Mouse (Mus musculus) cerebellum, adult 2 months (tissue): ENCODE results near the gene Ebi3. TPM values are rescaled to one million over a fixed set of nuclear protein-coding genes. Genes with fewer than 3 reads are reported as not detected.
"Not testable (repeated sequence)": the region's sequence is repeated elsewhere in the genome, so short reads cannot be mapped to it uniquely, and the experiment has no call there.

ENCODE experiments used
- DNase-seq, 2 experiments: peaks; one replicate each; pipeline ENCODE4 v3.0.0; 2021
- H3K27ac ChIP-seq: fragments of 200-500 bp; 2 replicates; pipeline ENCODE4 v1.5.1; 2012; ENCODE audit warnings: low read length, control low read depth, inconsistent platforms; ENCODE audit not compliant: insufficient read depth
- H3K27me3 ChIP-seq: fragments of 200-500 bp; 2 replicates; pipeline ENCODE4 v1.6.1; 2012; ENCODE audit warnings: inconsistent platforms, mild to moderate bottlenecking, low read length, moderate library complexity; ENCODE audit not compliant: control insufficient read depth, insufficient read depth
- H3K4me1 ChIP-seq: fragments of 200-500 bp; 2 replicates; pipeline ENCODE4 v1.6.1; 2011; ENCODE audit warnings: low read length; ENCODE audit not compliant: control insufficient read depth, insufficient read depth
- H3K4me3 ChIP-seq: fragments of 200-500 bp; replicated peaks from 2 replicates; pipeline ENCODE3; 2011; ENCODE audit warnings: mild to moderate bottlenecking, low read depth, low read length, control low read depth; ENCODE audit not compliant: insufficient read depth
- CTCF ChIP-seq: fragments of 200-500 bp; IDR thresholded peaks from 2 replicates; pipeline ENCODE4 v1.5.1; 2011; ENCODE audit warnings: low read depth, mild to moderate bottlenecking, control low read depth, low read length, moderate library complexity, borderline replicate concordance; ENCODE audit not compliant: insufficient read depth
- POLR2A ChIP-seq: fragments of 200-500 bp; IDR thresholded peaks from 2 replicates; pipeline ENCODE4 v1.6.1; 2011; ENCODE audit warnings: low read length, control low read depth, borderline replicate concordance; ENCODE audit not compliant: insufficient read depth
- WGBS: fragments of 180-500 bp; shearing (Covaris S2); methylation state at CpG from one replicate; pipeline ENCODE4 v1.1.7; 2018; 5-methylcytosine and 5-hydroxymethylcytosine counted together
- polyA plus RNA-seq: library from polyadenylated mRNA; depleted of rRNA; stranded (reverse); fragments of >200 nt; gene quantifications from 2 replicates; pipeline ENCODE4 v1.2.3, GENCODE M21; 2012

Ebi3 gene
- polyA plus RNA-seq, 1 experiment = 1.00 TPM

DNA sequence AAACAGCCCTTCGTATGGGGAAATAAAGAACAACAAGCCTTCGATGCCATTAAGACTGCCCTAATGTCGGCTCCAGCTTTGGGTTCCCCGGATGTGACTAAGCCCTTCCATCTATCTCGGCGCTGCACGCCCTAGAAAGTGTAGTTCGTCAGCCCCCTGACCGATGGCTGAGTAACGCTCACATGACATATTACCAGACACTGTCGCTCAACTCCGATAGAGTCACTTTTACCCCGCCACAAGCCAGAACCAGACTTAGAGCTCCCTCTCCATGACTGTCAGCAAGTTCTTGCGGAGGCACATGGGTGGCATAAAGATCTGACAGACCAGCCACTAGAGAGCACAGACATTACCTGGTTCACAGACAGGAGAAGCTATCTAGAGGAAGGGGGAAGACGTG, 19.2 kb upstream of the Ebi3 start:
- no peak for TF ChIP-seq POLR2A
- TF ChIP-seq CTCF = no peak
- 96% methylated on average over 15 of the region's 15 CpGs for WGBS
- no peaks in the 10 kb centered on the region for H3K27me3 ChIP-seq
- DNase-seq = no peak
- H3K4me1 ChIP-seq = no peaks in the 10 kb centered on the region
- H3K4me3 ChIP-seq = no peak overlapping the region
- no peak overlapping the region for H3K27ac ChIP-seq

DNA sequence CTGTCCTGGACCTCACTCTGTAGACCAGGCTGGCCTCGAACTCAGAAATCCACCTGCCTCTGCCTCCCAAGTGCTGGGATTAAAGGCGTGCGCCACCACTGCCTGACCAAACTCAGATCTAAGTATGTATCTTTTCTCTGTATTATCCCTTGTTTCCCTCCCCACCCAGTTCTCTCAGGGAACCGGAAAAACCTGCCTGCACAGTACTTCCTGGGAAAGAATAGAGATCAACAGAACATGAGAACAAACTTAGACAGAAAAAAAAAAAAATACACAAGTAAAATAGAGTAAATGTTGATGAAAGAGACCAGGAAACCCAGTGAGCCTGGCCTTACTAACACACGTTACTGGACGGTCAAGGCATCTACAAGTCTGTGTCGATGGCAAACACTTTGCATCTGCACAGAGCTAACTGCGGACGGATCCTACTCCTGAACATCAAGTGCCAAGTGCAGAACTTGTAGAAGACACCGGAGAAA, 8.0 kb upstream of the Ebi3 start:
- Histone ChIP-seq H3K4me3 (peak overlapping the region; percentile 51), H3K27ac (peak overlapping the region; percentile 95)
- H3K4me1 ChIP-seq, DNase-seq, H3K27me3 ChIP-seq: not testable (repeated sequence)
- WGBS = 26% methylated on average over 10 of the region's 10 CpGs

DNA sequence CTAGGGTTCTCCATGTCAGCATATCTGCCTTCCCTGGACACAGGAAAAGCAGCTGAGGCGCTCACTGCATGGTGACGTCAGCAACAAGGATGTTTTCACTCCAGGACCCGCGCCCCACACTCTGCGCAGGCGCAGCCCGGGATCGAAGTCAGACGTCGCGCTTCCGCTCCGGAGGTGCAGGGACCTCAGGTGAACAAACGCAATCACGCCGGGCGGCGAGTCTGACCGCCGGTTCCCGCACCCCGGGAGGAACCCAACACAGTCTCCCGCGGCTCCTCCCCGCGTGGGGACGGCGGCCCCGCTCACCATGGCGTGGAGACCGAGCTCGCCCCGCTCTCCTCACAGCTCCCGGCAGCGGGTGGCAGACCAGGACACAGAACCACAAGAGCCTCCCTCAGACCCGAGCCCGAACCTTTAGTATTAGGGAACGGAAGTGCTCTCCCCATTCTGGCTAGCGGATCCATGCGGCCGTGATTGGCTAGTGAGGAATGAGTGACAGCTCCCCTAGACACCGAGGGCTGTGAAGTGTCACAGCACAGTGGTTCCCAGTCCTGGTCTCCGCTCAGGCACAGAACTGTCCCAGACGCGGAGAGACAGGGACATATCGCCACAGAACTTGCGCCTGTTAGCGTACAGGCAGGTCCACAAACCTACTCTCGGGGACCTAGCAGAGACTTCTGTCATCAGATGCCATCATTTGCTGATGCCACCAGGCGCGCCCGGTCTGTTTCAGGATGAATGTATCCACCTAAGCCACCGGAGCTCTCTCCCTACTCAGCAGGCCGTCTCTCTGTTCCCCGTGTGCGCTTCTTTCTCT, 7.4 kb upstream of the Ebi3 start:
- H3K4me1 ChIP-seq, H3K27me3 ChIP-seq: not testable (repeated sequence)
- peak; percentile 96 to 98 for DNase-seq
- under 1% methylated on average over 56 of the region's 56 CpGs for WGBS
- Histone ChIP-seq H3K27ac (peak overlapping the region; percentile 95), H3K4me3 (peak overlapping the region; percentile 71)
- peak; percentile 83 for TF ChIP-seq POLR2A

DNA sequence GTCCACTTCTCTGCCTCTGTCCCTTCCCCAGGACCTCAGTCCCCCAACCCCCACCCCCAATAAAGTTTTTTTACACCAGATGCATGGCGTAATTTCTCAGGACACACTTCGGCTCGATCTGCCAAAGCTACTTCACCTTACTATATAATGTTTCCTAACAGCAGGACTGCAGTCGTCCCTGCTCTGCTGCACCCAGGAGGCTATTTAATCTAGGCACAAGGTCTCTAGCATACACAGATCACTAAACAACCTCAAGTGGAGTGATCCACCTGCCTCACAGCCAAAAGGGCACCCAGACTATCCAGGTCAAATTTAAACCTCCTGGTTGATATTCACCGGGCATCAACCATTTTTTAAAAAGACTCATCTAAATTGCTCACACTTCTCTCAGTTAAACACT, 6.7 kb upstream of the Ebi3 start:
- H3K27ac ChIP-seq = peak overlapping the region; percentile 93
- H3K27me3 ChIP-seq = no peaks in the 10 kb centered on the region
- TF ChIP-seq CTCF (no peak), POLR2A (no peak)
- H3K4me1 ChIP-seq = no peaks in the 10 kb centered on the region
- H3K4me3 ChIP-seq = peak overlapping the region; percentile 71
- 17% methylated on average over 5 of the region's 5 CpGs for WGBS
- DNase-seq = peak; percentile 26 to 44

DNA sequence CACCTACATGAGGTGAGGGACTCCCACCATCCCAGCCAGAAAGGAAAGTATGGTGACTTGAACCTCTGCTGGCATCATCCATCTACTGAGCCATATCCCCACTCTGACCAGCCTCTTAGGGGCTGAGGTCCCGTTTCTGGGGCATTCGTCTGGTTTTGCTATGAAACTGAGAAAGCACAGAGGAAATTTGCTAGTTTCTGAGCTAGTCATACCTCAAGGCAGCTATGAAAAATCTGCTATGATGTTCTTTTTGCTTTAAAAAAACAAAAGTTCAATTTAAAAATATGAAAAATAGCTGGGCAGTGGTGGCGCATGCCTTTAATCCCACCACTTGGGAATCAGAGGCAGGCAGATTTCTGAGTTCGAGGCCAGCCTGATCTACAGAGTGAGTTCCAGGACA, 3.8 kb upstream of the Ebi3 start:
- Histone ChIP-seq H3K27me3 (no peaks in the 10 kb centered on the region), H3K4me1 (no peaks in the 10 kb centered on the region), H3K27ac (no peak overlapping the region), H3K4me3 (no peak overlapping the region)
- 92% methylated on average over 4 of the region's 4 CpGs for WGBS
- TF ChIP-seq POLR2A = no peak
- no peak for TF ChIP-seq CTCF
- DNase-seq = no peak

DNA sequence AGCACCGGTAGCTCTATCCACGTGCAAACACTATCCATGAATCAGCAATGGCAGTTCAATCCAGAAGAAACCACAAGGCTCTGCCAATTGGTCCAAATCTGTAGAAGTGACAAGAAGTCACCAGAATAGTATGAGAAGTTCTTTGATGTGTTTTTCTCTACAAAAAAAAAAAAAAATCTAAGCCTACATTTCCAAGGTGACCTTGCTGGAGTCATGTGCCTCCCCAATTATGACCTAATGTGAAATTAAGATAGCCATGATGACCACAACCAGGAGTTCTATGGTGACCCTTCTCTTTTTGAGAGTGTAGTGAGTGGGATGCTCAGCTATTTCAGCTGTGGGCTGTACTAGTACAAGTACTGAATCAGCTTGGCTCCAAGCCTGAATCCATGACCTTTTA, 3.0 kb upstream of the Ebi3 start, which contains the start of gene Zfp119b:
TSS of gene Zfp119b (minus strand) at position 101 of the 400 bp plus-strand sequence.
- Histone ChIP-seq H3K27ac (no peak within 1 kb of the TSS), H3K27me3 (no peaks in the 10 kb centered on the region), H3K4me1 (no peaks in the 10 kb centered on the region), H3K4me3 (no peak within 1 kb of the TSS)
- 89% methylated on average over 2 of the region's 2 CpGs for WGBS
- DNase-seq = no peak
- TF ChIP-seq CTCF (no peak), POLR2A (no peak)

DNA sequence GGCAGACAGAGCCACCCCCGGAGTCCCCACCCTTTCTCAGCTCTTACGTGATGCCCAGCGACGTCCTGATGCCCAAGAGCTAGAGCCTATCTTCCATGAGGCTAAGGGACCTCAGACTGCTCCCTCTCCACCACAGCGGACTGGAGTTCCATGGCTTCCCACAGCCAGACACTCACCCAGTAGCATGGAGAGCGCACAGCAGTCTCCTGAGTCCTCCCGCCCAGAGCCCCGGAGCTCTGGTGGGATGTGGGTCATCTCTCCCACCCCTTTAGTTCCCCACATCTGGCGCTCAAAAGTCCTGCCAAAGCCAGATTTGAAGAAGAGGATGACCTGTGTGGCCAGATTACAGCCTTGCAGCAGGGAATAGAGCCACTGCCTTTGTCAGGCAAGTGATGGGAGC, 1.8 kb upstream of the Ebi3 start:
- H3K4me1 ChIP-seq = no peaks in the 10 kb centered on the region
- H3K27me3 ChIP-seq = no peaks in the 10 kb centered on the region
- no peak overlapping the region for H3K27ac ChIP-seq
- no peak for TF ChIP-seq CTCF
- no peak for TF ChIP-seq POLR2A
- DNase-seq = no peak
- no peak overlapping the region for H3K4me3 ChIP-seq
- 76% methylated on average over 9 of the region's 9 CpGs for WGBS

DNA sequence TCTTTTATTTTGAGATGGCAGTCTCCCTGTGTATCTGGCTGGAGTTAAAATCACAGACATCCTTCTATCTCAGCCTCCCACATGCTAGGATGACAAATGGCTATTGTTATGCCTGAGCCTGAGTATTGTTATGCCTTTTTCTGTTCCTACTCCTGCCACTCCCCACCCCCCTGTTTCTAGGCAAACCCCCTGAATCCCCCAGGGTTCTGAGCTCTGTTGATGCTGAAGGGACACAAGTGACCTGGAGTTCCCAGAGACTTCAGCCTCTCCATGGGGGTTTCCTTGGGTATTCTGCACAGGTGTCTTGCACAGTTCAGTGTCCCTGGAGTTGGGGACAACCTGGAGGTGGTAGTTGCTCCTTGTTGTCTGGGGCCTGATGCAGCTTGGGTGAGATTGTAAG, 399 bp upstream of the Ebi3 start:
- TF ChIP-seq CTCF (no peak), POLR2A (no peak)
- no peak overlapping the region for H3K27ac ChIP-seq
- no peaks in the 10 kb centered on the region for H3K27me3 ChIP-seq
- H3K4me3 ChIP-seq = no peak overlapping the region
- DNase-seq = no peak
- peaks cover 4% of the 10 kb centered on the region; the same call in 1 of the 2 replicates for H3K4me1 ChIP-seq
